18 mouse cellular contexts compared by ENCODE assay signal in the genomic region with DNA sequence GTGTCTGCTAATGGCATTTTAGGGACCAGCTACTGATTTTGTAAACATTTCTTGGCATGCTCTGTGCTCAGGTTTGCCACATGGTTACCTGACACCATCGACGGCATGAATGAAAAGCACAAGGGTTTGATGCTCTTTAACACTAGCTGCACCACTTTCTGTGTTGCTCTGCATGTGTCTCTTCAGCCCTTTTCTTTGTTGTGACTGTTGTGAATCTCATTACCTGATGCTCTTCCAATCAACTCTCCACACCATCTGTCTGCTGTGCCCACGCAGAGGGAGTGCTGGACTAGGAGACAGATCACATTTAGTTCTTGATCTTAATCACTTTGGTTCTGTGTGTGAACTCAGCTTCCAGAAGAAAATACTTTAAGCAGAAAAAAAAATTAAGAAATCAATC.
"Had no signal": no experiment of that assay in that cellular context is flagged by ENCODE, and none has a peak within 500 bp of the region (broad histone marks: within the 10 kb centered on the region; RNA-seq: fewer than 3 reads in every experiment).

No protein-coding gene starts in this region.

- H3K9me3 ChIP-seq: limb, embryonic 10.5 days; liver, embryonic 15.5 days; midbrain, embryonic 10.5 days; midbrain, embryonic 15.5 days; neural tube, embryonic 13.5 days had no signal

- H3K4me2 ChIP-seq: liver, embryonic 11.5 days; liver, embryonic 15.5 days; midbrain, embryonic 15.5 days; neural tube, embryonic 13.5 days had no signal

- H3K36me3 ChIP-seq: limb, embryonic 10.5 days; liver, embryonic 15.5 days; midbrain, embryonic 10.5 days; midbrain, embryonic 15.5 days; neural tube, embryonic 13.5 days had no signal

- H3K27ac ChIP-seq: kidney, postnatal 0 days; left cerebral cortex, adult 2 months; limb, embryonic 10.5 days; liver, embryonic 15.5 days; midbrain, embryonic 10.5 days; midbrain, embryonic 15.5 days; neural tube, embryonic 13.5 days had no signal

- H3K4me1 ChIP-seq: liver, embryonic 15.5 days; midbrain, embryonic 15.5 days; neural tube, embryonic 13.5 days had no signal

- DNase-seq: kidney, adult 9 months; kidney, postnatal 36 days; lung, adult 2 months; lung, postnatal 36 days; retina, postnatal 1 day; right cerebral cortex, postnatal 4 days; spleen, adult 18-20 months; thymus, adult 18-20 months; thymus, postnatal 14 days had no signal

- H3K9ac ChIP-seq: liver, embryonic 15.5 days; midbrain, embryonic 15.5 days; neural tube, embryonic 13.5 days had no signal

- ATAC-seq: lung, postnatal 0 days; midbrain, embryonic 15.5 days had no signal

- H3K4me3 ChIP-seq: left cerebral cortex, adult 2 months; limb, embryonic 10.5 days; liver, embryonic 15.5 days; midbrain, embryonic 10.5 days; midbrain, embryonic 15.5 days; neural tube, embryonic 13.5 days had no signal

- H3K27me3 ChIP-seq: liver, embryonic 15.5 days; midbrain, embryonic 15.5 days; neural tube, embryonic 13.5 days had no signal
